Mouse (Mus musculus) urinary bladder, adult 18-20 months (tissue): ENCODE measurements at regions not wholly inside any gene's neighbourhood (a gene's known extent, or its start where the extent isn't known, plus 50 kb on each side); places are given as distances from the start of the nearest gene placed in this dataset.
"Not testable (repeated sequence)": the region's sequence is repeated elsewhere in the genome, so short reads cannot be mapped to it uniquely, and the experiment has no call there.

Experiments used
- DNase-seq, 2 experiments: peaks; one replicate each; pipeline ENCODE4 v3.0.0; 2022; ENCODE audit warnings: low spot score in 2 of 2, mixed read lengths in 2 of 2

GRCm38 (mm10) chr2:117450172-117450865 lies 107.5 kb upstream of the Rasgrp1 start:
- DNase-seq: no peak

- DNase-seq: no peak
Measured at GRCm38 (mm10) chr2:117451818-117452217, 109.0 kb upstream of the Rasgrp1 start.

- DNase-seq: no peak
Measured at GRCm38 (mm10) chr2:117455021-117455739, 112.4 kb upstream of the Rasgrp1 start.

- no peak for DNase-seq
Measured at GRCm38 (mm10) chr2:117455740-117456455, 113.1 kb upstream of the Rasgrp1 start.

- no peak for DNase-seq
Measured at GRCm38 (mm10) chr2:117456456-117457020, 113.7 kb upstream of the Rasgrp1 start.

DNA sequence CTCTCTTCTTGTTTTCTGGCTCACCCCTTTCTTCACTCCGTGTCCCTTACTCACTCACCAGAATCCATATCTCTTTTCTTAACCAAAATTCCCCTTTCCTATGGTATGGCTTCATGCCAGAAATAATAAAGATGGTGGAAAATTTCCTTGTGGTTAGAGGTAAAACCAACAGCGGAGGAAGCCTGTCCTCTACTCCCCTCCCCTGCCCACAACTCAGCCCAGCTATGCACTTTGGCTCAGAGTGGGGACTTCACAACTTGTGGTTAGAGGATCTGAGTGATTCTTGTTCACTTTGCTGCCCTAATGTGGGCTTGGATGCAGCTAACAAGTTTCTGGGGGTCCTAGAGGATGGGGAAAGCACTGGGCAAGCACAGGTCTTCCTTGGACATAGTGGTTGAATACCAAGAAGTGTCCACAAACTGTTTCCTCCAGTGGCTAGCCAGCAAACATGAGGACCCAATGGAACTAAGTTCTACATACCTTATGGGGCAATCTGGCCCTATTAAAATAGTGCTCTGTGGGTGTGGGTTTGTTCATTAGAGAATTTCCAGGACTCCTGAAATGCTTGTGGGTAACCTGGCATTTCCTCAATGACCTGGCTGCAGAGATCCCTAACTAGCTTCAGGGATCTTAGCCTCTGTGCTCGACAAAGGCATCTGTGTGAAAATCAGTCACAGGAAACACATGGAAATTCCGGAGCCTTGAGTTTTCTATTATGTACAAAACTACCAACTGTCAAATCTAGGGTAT lies 118.9 kb upstream of the Rasgrp1 start:
- DNase-seq: no peak

GRCm38 (mm10) chr2:117474885-117475542 lies 132.2 kb upstream of the Rasgrp1 start:
- no peak for DNase-seq

GRCm38 (mm10) chr2:117475561-117475960 lies 132.8 kb upstream of the Rasgrp1 start:
- no peak for DNase-seq

DNA sequence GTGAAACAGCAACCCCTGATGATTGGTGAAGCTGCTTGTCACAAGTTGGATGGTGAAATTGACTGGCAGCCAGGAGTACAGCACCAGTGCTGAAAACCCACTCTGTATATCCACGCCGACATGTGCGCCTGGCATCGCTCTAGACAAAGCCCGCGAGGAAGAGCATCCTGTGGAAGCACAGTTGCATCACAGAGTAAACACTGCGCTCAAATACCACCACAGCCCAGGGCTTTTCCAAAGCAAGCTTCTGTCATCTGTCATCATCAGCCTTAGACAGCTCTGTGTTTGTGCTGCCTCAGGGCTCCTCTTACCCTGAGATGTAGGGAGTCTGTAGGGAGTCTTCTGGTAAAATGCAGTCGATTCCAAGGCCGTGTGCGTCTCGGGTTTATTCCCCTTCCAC lies 134.7 kb upstream of the Rasgrp1 start:
- not testable (repeated sequence) for DNase-seq

- DNase-seq: not testable (repeated sequence)
Measured at GRCm38 (mm10) chr2:117479244-117480009, 136.6 kb upstream of the Rasgrp1 start.

GRCm38 (mm10) chr2:117486447-117486846 lies 143.6 kb upstream of the Rasgrp1 start:
- no peak for DNase-seq

GRCm38 (mm10) chr2:117498565-117498964 lies 155.8 kb upstream of the Rasgrp1 start:
- no peak for DNase-seq

- no peak for DNase-seq
Measured at GRCm38 (mm10) chr2:117502611-117503010, 159.8 kb upstream of the Rasgrp1 start.

DNA sequence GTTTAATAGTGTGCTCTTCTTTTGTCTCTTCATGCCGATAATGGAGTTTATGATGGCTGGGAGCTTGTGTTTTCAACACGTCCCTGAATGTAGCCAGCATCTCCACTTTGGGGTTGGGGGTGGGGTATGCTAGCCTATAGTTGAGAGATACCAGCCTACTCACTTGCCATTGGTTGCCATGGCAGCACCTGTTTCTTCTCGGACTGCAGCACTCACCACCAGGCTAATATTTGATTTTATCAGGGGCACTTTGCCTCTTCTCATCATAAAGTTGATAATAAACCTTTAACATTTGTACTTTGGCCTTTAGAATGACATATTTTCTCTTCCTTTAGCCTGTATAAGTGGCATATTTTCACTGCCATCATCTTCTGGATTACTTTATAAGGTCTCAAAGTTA lies 168.9 kb upstream of the Rasgrp1 start:
- DNase-seq: no peak

DNA sequence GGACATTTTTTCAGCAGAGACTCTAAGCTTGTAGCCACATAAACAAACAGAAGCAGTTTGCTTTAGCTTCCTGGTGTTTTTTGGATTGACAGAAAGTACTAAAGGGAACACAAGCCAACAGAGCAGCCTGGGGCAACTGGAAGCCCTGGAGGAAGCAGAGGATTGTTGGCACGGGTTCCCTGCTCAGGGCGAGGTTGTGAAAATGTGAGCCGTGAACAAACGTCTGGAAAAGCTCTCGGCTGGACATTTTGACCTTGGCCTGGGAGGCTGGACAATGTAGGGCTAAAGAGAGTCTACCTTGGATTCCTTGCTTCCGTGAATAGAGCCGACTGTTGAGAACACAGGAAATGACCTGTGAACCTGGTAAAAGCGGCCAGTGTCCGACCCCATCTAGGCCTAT lies 169.8 kb upstream of the Rasgrp1 start:
- DNase-seq: no peak

DNA sequence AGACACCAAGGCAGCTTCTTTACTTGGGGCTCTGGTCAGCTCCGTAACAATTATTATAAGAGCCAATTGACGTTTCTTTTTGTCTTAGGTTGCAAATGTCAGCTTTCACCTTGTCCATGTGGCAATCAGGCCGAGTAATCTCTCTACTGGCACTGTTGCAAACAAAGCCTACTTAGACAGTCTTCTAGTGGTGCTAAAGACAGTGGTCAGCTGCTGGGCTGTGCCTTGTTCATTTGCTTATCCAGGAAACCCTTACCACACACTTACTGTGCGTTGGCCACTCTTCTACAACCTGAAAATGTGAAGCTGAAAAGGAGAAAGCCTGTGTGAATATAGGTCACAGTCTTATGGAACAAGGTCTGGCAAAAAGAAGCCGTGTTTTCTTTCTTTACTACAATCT lies 181.6 kb upstream of the Rasgrp1 start:
- no peak for DNase-seq

DNA sequence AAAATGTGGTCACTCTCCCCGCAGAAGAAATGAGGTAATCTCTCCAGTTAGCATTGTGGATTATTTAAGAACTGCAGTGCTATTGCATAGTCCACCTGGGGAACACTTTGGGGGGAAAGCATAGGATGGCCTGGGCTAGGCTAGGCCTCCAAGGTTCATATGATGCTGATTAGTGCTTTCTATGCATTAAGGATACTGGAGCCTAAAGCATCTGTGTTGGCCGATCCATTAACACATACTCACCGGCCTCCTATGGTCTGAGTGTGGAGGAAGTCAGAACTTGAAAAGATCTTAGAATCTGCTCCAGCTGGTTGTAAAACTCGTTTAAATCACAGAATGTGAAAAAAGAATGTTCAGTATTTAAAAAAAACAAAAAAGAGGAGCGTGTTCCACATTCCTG lies 196.1 kb upstream of the Rasgrp1 start:
- DNase-seq: no peak

- no peak for DNase-seq
Measured at GRCm38 (mm10) chr2:117539285-117539684, 196.5 kb upstream of the Rasgrp1 start.

- DNase-seq: peak; percentile 31 to 43
Measured at GRCm38 (mm10) chr2:117541471-117541870, 198.7 kb upstream of the Rasgrp1 start.

GRCm38 (mm10) chr2:117542298-117542697 lies 199.5 kb upstream of the Rasgrp1 start:
- DNase-seq: no peak
